Mouse (Mus musculus) C2C12 (cell line): ENCODE data around the gene Gm10644.

Experiments
- CTCF ChIP-seq: IDR thresholded peaks from one replicate; pipeline ENCODE4 v1.5.1; 2011; ENCODE audit not compliant: control insufficient read depth, insufficient read depth, insufficient read length
- FOSL1 ChIP-seq: IDR thresholded peaks from one replicate; pipeline ENCODE4 v1.8.0; 2011; ENCODE audit warnings: mild to moderate bottlenecking, low read length; ENCODE audit not compliant: poor library complexity, insufficient read depth, severe bottlenecking
- MAX ChIP-seq: IDR thresholded peaks from one replicate; pipeline ENCODE4 v1.6.1; 2011; ENCODE audit warnings: mild to moderate bottlenecking, control low read depth
- USF1 ChIP-seq: IDR thresholded peaks from one replicate; pipeline ENCODE4 v1.6.1; 2011; ENCODE audit warnings: low read depth, mild to moderate bottlenecking, control low read depth, moderate library complexity

DNA sequence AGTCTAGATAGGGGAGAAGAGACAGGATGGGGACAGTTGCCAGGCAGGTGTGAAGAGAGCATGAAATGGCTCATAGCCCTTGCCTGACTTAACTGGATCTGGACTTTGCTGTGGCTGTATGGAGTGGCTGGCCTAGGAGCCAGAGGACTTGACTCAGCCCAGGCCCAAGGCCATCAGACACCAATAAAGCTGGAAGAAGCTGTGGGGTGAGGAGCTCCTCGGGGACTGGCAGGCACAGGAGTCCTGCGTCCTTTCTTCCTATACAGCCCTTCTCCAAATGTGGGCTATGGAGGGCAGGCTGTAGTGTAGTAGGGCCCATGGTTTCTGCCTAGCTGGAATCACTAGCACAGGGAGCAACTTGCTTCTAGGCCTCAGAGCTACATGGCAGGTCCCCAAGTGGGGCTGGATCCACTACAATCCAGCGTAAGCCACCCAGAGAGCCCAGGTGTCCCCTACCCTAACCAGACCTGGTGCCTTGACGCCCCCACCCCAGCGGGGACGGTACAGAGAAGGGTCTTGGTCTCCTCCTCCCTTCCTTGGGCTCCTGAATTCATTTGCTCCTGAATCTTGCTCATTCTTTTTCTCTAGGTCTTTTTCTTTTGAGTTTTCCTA lies 13.8 kb downstream of the Gm10644 start:
- TF ChIP-seq CTCF, result no peak
- TF ChIP-seq MAX, result no peak
- TF ChIP-seq USF1, result no peak
- TF ChIP-seq FOSL1, result no peak
